Mouse (Mus musculus) gastrocnemius, adult 2 months (tissue): ENCODE data around the gene Olfr1418. TPM values are rescaled to one million over a fixed set of nuclear protein-coding genes. Genes with fewer than 3 reads are reported as not detected.

Experiments
- DNase-seq: peaks from one replicate; pipeline ENCODE4 v3.0.0; 2022
- H3K27ac ChIP-seq: fragments of 200-600 bp; 2 replicates; pipeline ENCODE4 v1.8.1; 2022; ENCODE audit warnings: mild to moderate bottlenecking
- H3K4me3 ChIP-seq: fragments of 200-600 bp; 2 replicates; pipeline ENCODE4 v1.8.1; 2022; ENCODE audit warnings: mild to moderate bottlenecking, moderate library complexity
- CTCF ChIP-seq: fragments of 200-600 bp; IDR thresholded peaks from 2 replicates; pipeline ENCODE4 v1.8.1; 2022; ENCODE audit warnings: antibody characterized with exemption, mild to moderate bottlenecking, moderate library complexity
- intact Hi-C: fragments of 180-260 bp; cut with DNase I; formaldehyde crosslinking; loops from one replicate; pipeline ENCODE4 v1.15.1; 2025
- total RNA-seq, 2 experiments: library from RNA; stranded (reverse); gene quantifications; 2 replicates each; pipeline ENCODE4 v1.2.3; 2021

Gene Olfr1418
- total RNA-seq, 2 experiments from 2014 or later: not detected

- DNase-seq: no peak
- intact Hi-C loops: no loop called here
- Histone ChIP-seq H3K4me3 (no peak overlapping the region), H3K27ac (no peak overlapping the region)
- TF ChIP-seq CTCF: no peak
Observed at GRCm38 (mm10) chr19:11807822-11808221, 53.0 kb downstream of the Olfr1418 start.

DNA sequence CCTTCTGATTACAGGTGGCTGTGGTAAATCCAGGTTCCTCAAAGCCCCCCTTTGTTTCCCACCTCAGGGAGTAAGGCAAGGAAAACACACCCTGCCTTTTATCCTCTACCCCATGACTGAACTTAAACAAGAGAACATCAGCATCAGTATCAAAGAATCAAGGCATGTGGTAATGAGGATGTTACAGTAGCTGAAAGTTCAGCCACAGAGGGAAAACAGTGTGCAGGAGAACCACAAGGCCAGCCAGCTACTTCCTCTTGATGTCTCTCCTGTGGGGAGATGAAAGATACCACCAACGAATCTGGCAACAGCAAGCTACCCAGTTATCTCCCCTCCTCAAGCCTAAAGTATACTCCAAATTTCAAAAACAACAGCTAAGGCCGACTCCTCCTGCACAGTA is 53.6 kb downstream of the Olfr1418 start:
- no peak for TF ChIP-seq CTCF
- Histone ChIP-seq H3K4me3 (no peak overlapping the region), H3K27ac (no peak overlapping the region)
- no peak for DNase-seq
- intact Hi-C loops: no loop called here

GRCm38 (mm10) chr19:11804423-11804822 is 56.4 kb downstream of the Olfr1418 start:
- Histone ChIP-seq H3K4me3 (no peak overlapping the region), H3K27ac (peak overlapping the region; percentile 65)
- no peak for DNase-seq
- intact Hi-C loops: no loop called here
- TF ChIP-seq CTCF: no peak

Other genes starting within 250 kb of the Olfr1418 start
- gene Ms4a2, start 237.3 kb downstream of the Olfr1418 start, total RNA-seq: under 1 TPM in 1 of 2 experiments, not detected in 1; 0.31 TPM
- not detected for gene Ms4a3, start 220.2 kb downstream of the Olfr1418 start, total RNA-seq
- gene Oosp2, start 200.5 kb downstream of the Olfr1418 start, total RNA-seq: not detected
- gene Oosp1, start 169.9 kb downstream of the Olfr1418 start, total RNA-seq: not detected
- not detected for gene Oosp3, start 164.0 kb downstream of the Olfr1418 start, total RNA-seq
- gene Gif, start 113.5 kb downstream of the Olfr1418 start, total RNA-seq: not detected
- gene Mrpl16, start 90.7 kb downstream of the Olfr1418 start, total RNA-seq: 10 to 100 TPM; 51.6 to 69.4 TPM
- gene Stx3, start 41.7 kb downstream of the Olfr1418 start, total RNA-seq: 1 to 10 TPM; 1.7 to 2.6 TPM
- not detected for gene Olfr1417, start 21.8 kb downstream of the Olfr1418 start, total RNA-seq
- gene Olfr1419, start 14.0 kb upstream of the Olfr1418 start, total RNA-seq: not detected
- not detected for gene Olfr1420, start 25.5 kb upstream of the Olfr1418 start, total RNA-seq
- gene Patl1, start 51.3 kb upstream of the Olfr1418 start, total RNA-seq: 10 to 100 TPM; 24.3 to 29.3 TPM
- gene Osbp, start 104.9 kb upstream of the Olfr1418 start, total RNA-seq: 10 to 100 TPM; 54.3 to 62.9 TPM
- not detected for gene Olfr1423, start 180.3 kb upstream of the Olfr1418 start, total RNA-seq
- gene Olfr1424, start 201.6 kb upstream of the Olfr1418 start, total RNA-seq: not detected
- gene Olfr1425, start 216.7 kb upstream of the Olfr1418 start, total RNA-seq: not detected
- not detected for gene Olfr1426, start 230.9 kb upstream of the Olfr1418 start, total RNA-seq
- not detected for gene Olfr1427, start 242.3 kb upstream of the Olfr1418 start, total RNA-seq